In genomic region chr7:127473705-127474104, GRCm38 (mm10) we compare ENCODE assay signal across 11 mouse cellular contexts. TPM values are rescaled to one million over a fixed set of nuclear protein-coding genes. Genes with fewer than 3 reads are reported as not detected.
DNase-seq lines count a peak whose midpoint lies in the region; TF ChIP-seq lines count a peak whose summit lies in the region.
"Had no signal": no experiment of that assay in that cellular context is flagged by ENCODE, and none has a peak within 500 bp of the region (broad histone marks: within the 10 kb centered on the region; RNA-seq: fewer than 3 reads in every experiment).

No protein-coding gene starts in this region.

- peaks cover 20% of the 10 kb centered on the region for H3K79me2 ChIP-seq in MEL (ENCODE audit: control insufficient read depth, insufficient read depth, low read length, poor library complexity)

- no peak overlapping the region for H3K27ac ChIP-seq in MEL (ENCODE audit: control insufficient read depth, low read depth, low read length)
- H3K27ac ChIP-seq: midbrain, embryonic 12.5 days had no signal

- H3K4me1 ChIP-seq in MEL (ENCODE audit: control insufficient read depth in 1 of 2, insufficient read depth in 2 of 2, low read length in 2 of 2) = peaks cover 0 to 9% of the 10 kb centered on the region in 2 experiments; a peak in 3 of 4 replicates

- no peak for TF ChIP-seq EP300 in MEL (IDR thresholded peaks at IDR 0.05; ENCODE audit: low read depth in 1 of 2, low read length in 2 of 2)

- no peaks in the 10 kb centered on the region for H3K27me3 ChIP-seq in MEL (ENCODE audit: control insufficient read depth in 1 of 2, insufficient read depth in 2 of 2, low read length in 2 of 2)
- H3K27me3 ChIP-seq: embryonic facial prominence, embryonic 15.5 days; midbrain, embryonic 12.5 days had no signal

- H3K4me3 ChIP-seq in MEL (ENCODE audit: control insufficient read depth in 1 of 2, insufficient read depth in 1 of 2, low read depth in 2 of 2, low read length in 2 of 2) = no peak overlapping the region
- H3K4me3 ChIP-seq: embryonic facial prominence, embryonic 15.5 days; midbrain, embryonic 12.5 days had no signal

- TF ChIP-seq CTCF in MEL (IDR thresholded peaks at IDR 0.05 in 2 of 3, conservative IDR thresholded peaks at IDR 0.05 in 1 of 3; ENCODE audit: control insufficient read depth in 1 of 3, insufficient read depth in 1 of 3, low read depth in 2 of 3, low read length in 3 of 3, poor library complexity in 1 of 3, severe bottlenecking in 1 of 3) = peak in 1 of 3 experiments; percentile 39; a peak in 2 of 6 replicates

- H3K36me3 ChIP-seq in MEL (ENCODE audit: control insufficient read depth in 1 of 2, insufficient read depth in 2 of 2, low read length in 2 of 2) = peaks cover 0 to 12% of the 10 kb centered on the region in 2 experiments

- no peak for TF ChIP-seq POLR2A in MEL (IDR thresholded peaks at IDR 0.05; ENCODE audit: control insufficient read depth in 1 of 2, insufficient read depth in 1 of 2, low read depth in 1 of 2, low read length in 2 of 2, poor library complexity in 1 of 2)

- DNase-seq in heart, adult 11 months = peak; percentile 93
- no peak for DNase-seq in heart, postnatal 10 days
- DNase-seq in lung, postnatal 10 days = peak; percentile 29
- DNase-seq in lung, adult 18-20 months = no peak
- no peak for DNase-seq in MEL (ENCODE audit: low read depth, low spot score)
- DNase-seq in retina, embryonic 14.5 days (ENCODE audit: low spot score) = peak; percentile 47
- DNase-seq in layer of hippocampus, adult 18-20 months (ENCODE audit: low spot score in 2 of 2) = no peak
- no peak for DNase-seq in layer of hippocampus, adult 9-10 months (ENCODE audit: low spot score)
- DNase-seq: right cerebral cortex, adult 18-20 months had no signal

- no peak overlapping the region for H3K9ac ChIP-seq in MEL (ENCODE audit: control insufficient read depth, low read depth, low read length, poor library complexity, severe bottlenecking)
- H3K9ac ChIP-seq: embryonic facial prominence, embryonic 15.5 days; midbrain, embryonic 12.5 days had no signal

- no peaks in the 10 kb centered on the region for H3K9me3 ChIP-seq in MEL (replicated peaks; ENCODE audit: insufficient read depth, low read length)
- H3K9me3 ChIP-seq: embryonic facial prominence, embryonic 15.5 days; midbrain, embryonic 12.5 days had no signal

- TF ChIP-seq RAD21 in MEL (IDR thresholded peaks at IDR 0.05; ENCODE audit: low read depth, low read length) = peak; percentile 13

- intact Hi-C loops in heart, postnatal 10 days (cut with DNase I) = loop anchor here (5.0 kb wide), 1 partner anchor 66 kb away; the partner anchor contains the start of gene Zfp764

TF ChIP-seq in MEL, 35 proteins besides CTCF, POLR2A, EP300 and RAD21:
- no peak for TF ChIP-seq ZMIZ1 (IDR thresholded peaks at IDR 0.05; ENCODE audit: low read depth, low read length)
- TF ChIP-seq SMC3 (IDR thresholded peaks at IDR 0.05; ENCODE audit: low read depth, low read length) = peak; percentile 30; the same call in 1 of the 2 replicates
- TF ChIP-seq CHD1 (IDR thresholded peaks at IDR 0.05; ENCODE audit: low read depth, low read length) = no peak
- TF ChIP-seq KAT2A (conservative IDR thresholded peaks at IDR 0.05; ENCODE audit: low read depth, low read length) = no peak

RNA-seq across cellular contexts. Expression of gene Fbrs, which starts 5.3 kb away (rescaled TPM):
- 10 to 100 TPM; 41.6 to 42.1 TPM for total RNA-seq in heart, postnatal 10 days (2021)
- 7.5 TPM in 2 replicates for total RNA-seq in MEL (2012; rRNA removed)
- polyA plus RNA-seq in MEL (2012; ENCODE audit: insufficient read depth in 1 of 2, insufficient read length in 2 of 2, low read depth in 1 of 2, low replicate concordance in 2 of 2, missing spikeins in 1 of 2) = 10 to 100 TPM in 1 of 2 experiments, not detected in 1; 53.3 TPM
- total RNA-seq in layer of hippocampus, adult 18-20 months (2021) = 10 to 100 TPM; 55.7 to 58.5 TPM

RNA-seq across cellular contexts. Expression of gene Prr14, which starts 14.3 kb away (rescaled TPM):
- 10 to 100 TPM; 27.1 to 27.4 TPM for total RNA-seq in heart, postnatal 10 days (2021)
- 10.8 and 11.7 TPM in 2 replicates for total RNA-seq in MEL (2012; rRNA removed)
- 10 to 100 TPM in 1 of 2 experiments, not detected in 1; 45.9 TPM for polyA plus RNA-seq in MEL (2012; ENCODE audit: insufficient read depth in 1 of 2, insufficient read length in 2 of 2, low read depth in 1 of 2, low replicate concordance in 2 of 2, missing spikeins in 1 of 2)
- total RNA-seq in layer of hippocampus, adult 18-20 months (2021) = 10 to 100 TPM; 27.4 to 30.4 TPM

RNA-seq across cellular contexts. Expression of gene Zfp689, which starts 24.7 kb away (rescaled TPM):
- total RNA-seq in heart, postnatal 10 days (2021) = 1 to 10 TPM; 2.7 to 3.0 TPM
- 4.0 and 4.9 TPM in 2 replicates for total RNA-seq in MEL (2012; rRNA removed)
- 1 to 10 TPM in 1 of 2 experiments, not detected in 1; 7.2 TPM for polyA plus RNA-seq in MEL (2012; ENCODE audit: insufficient read depth in 1 of 2, insufficient read length in 2 of 2, low read depth in 1 of 2, low replicate concordance in 2 of 2, missing spikeins in 1 of 2)
- total RNA-seq in layer of hippocampus, adult 18-20 months (2021) = 1 to 10 TPM; 6.0 to 6.5 TPM

RNA-seq across cellular contexts. Expression of gene Srcap, which starts 38.1 kb away (rescaled TPM):
- 10 to 100 TPM; 67.8 to 74.8 TPM for total RNA-seq in heart, postnatal 10 days (2021)
- 20.3 and 22.3 TPM in 2 replicates for total RNA-seq in MEL (2012; rRNA removed)
- polyA plus RNA-seq in MEL (2012; ENCODE audit: insufficient read depth in 1 of 2, insufficient read length in 2 of 2, low read depth in 1 of 2, low replicate concordance in 2 of 2, missing spikeins in 1 of 2) = 10 to 100 TPM; 34.3 to 45.1 TPM
- total RNA-seq in layer of hippocampus, adult 18-20 months (2021) = 100 to 1,000 TPM; 103 to 108 TPM

RNA-seq across cellular contexts. Expression of gene Gm42715, which starts 45.7 kb away (rescaled TPM):
- total RNA-seq in heart, postnatal 10 days (2021) = 10 to 100 TPM; 14.1 to 14.3 TPM
- 9.0 and 12.0 TPM in 2 replicates for total RNA-seq in MEL (2012; rRNA removed)
- 10 to 100 TPM in 1 of 2 experiments, not detected in 1; 25.4 TPM for polyA plus RNA-seq in MEL (2012; ENCODE audit: insufficient read depth in 1 of 2, insufficient read length in 2 of 2, low read depth in 1 of 2, low replicate concordance in 2 of 2, missing spikeins in 1 of 2)
- total RNA-seq in layer of hippocampus, adult 18-20 months (2021) = 1 to 10 TPM; 7.6 to 9.2 TPM

Comparison
In these comparisons a context has a peak if more than half of its experiments do, and no peak if none do; other contexts are left out.
1. DNase-seq: peak in heart, adult 11 months (single experiment), lung, postnatal 10 days (single experiment) and retina, embryonic 14.5 days (single experiment); none in heart, postnatal 10 days (0 of 2), lung, adult 18-20 months (0 of 2), MEL (single experiment), layer of hippocampus, adult 18-20 months (0 of 2) and layer of hippocampus, adult 9-10 months (single experiment).